Mouse (Mus musculus) embryonic stem cell, embryonic (primary cell): ENCODE results near the gene Gm28036.

ENCODE experiments used
- CTCF ChIA-PET, 4 experiments: fragments of 300-600 bp in 2 of 4; fragments of 350-600 bp in 2 of 4; sonication (Branson Sonifier 250); formaldehyde crosslinking; loops; one replicate each; lab custom pipeline; 2022; ENCODE audit warnings: inconsistent platforms in 2 of 4; lab: Charles Lee
- POLR2A ChIA-PET, 4 experiments: fragments of 300-600 bp in 2 of 4; fragments of 350-600 bp in 2 of 4; sonication (Branson Sonifier 250); formaldehyde crosslinking; loops; one replicate each; lab custom pipeline; 2022; ENCODE audit warnings: antibody characterized with exemption in 4 of 4, inconsistent platforms in 1 of 4; lab: Charles Lee

The Gm28036 gene

GRCm38 (mm10) chr2:156111358-156112079 lies 15.4 kb downstream of the Gm28036 start, which contains the start of the genes Cpne1 and Rbm12:
Gene Cpne1 (minus strand): TSS chr2:156111965.
Gene Rbm12 (minus strand): TSS chr2:156111978.
- POLR2A ChIA-PET: interaction anchor here in 3 of 4 experiments (0.6 to 4.8 kb wide), 102 partner anchors 8 to 503 kb away, joined by 3 to 37 read pairs (median 4); partner anchors contain the start of genes 6430550D23Rik (in 3 of the 3), Cep250 (in 3 of the 3), Ergic3 (in 3 of the 3) and Nfs1 (in 3 of the 3)
- CTCF ChIA-PET: interaction anchor here in 3 of 4 experiments (0.7 to 2.0 kb wide), 6 partner anchors 16 to 415 kb away, joined by 3 to 6 read pairs (median 3); partner anchors contain the start of genes Nfs1 (in 1 of the 3) and Romo1 (in 1 of the 3)

- ChIA-PET POLR2A (interaction anchor here in 3 of 4 experiments (0.5 to 4.8 kb wide), 62 partner anchors 9 to 727 kb away, joined by 3 to 37 read pairs (median 5); partner anchors contain the start of genes 6430550D23Rik (in 3 of the 3), Ergic3 (in 3 of the 3), Gm28036 (in 2 of the 3) and Nfs1 (in 2 of the 3)), CTCF (interaction anchor here in 2 of 4 experiments (0.6 to 2.0 kb wide), 4 partner anchors 23 to 659 kb away, joined by 3 to 6 read pairs (median 4); no protein-coding TSS in a partner anchor)
Measured at GRCm38 (mm10) chr2:156110627-156111357, 16.1 kb downstream of the Gm28036 start.

- ChIA-PET POLR2A (interaction anchor here in 2 of 4 experiments (1.1 to 7.3 kb wide), 10 partner anchors 9 to 166 kb away, joined by 3 to 68 read pairs (median 4); partner anchors contain the start of genes Cpne1 (in 1 of the 2) and Rbm12 (in 1 of the 2)), CTCF (no interaction called here)
Measured at GRCm38 (mm10) chr2:156091926-156092325, 35.0 kb downstream of the Gm28036 start.

GRCm38 (mm10) chr2:156089799-156090198 lies 37.1 kb downstream of the Gm28036 start:
- CTCF ChIA-PET: no interaction called here
- POLR2A ChIA-PET: interaction anchor here in 2 of 4 experiments (0.6 to 3.6 kb wide), 9 partner anchors 10 to 134 kb away, joined by 3 to 22 read pairs (median 6); partner anchors contain the start of genes Cpne1 (in 2 of the 2), Rbm12 (in 2 of the 2), Cep250 (in 1 of the 2) and Spag4 (in 1 of the 2)

- ChIA-PET POLR2A (interaction anchor here in 2 of 4 experiments (0.6 to 4.5 kb wide), 8 partner anchors 9 to 307 kb away, joined by 3 to 20 read pairs (median 4); partner anchors contain the start of gene Spag4 (in 1 of the 2)), CTCF (no interaction called here)
Measured at GRCm38 (mm10) chr2:156087391-156088110, 39.3 kb downstream of the Gm28036 start.

GRCm38 (mm10) chr2:156084541-156084940 lies 42.4 kb downstream of the Gm28036 start:
- CTCF ChIA-PET: interaction anchor here in 1 of 4 experiments (0.7 kb wide), 1 partner anchor 171 kb away, joined by 3 read pairs; no protein-coding TSS in a partner anchor
- POLR2A ChIA-PET: interaction anchor here in 3 of 4 experiments (0.6 to 4.5 kb wide), 12 partner anchors 9 to 682 kb away, joined by 3 to 20 read pairs (median 4); partner anchors contain the start of genes Cpne1 (in 2 of the 3), Rbm12 (in 2 of the 3) and Spag4 (in 1 of the 3)

GRCm38 (mm10) chr2:156080391-156080790 lies 46.5 kb downstream of the Gm28036 start:
- ChIA-PET POLR2A (interaction anchor here (0.6 to 7.2 kb wide), 8 partner anchors 9 to 326 kb away, joined by 3 to 68 read pairs (median 6); partner anchors contain the start of gene Spag4 (in 2 of the 4)), CTCF (interaction anchor here in 1 of 4 experiments (1.2 kb wide), 1 partner anchor 63 kb away, joined by 4 read pairs; no protein-coding TSS in a partner anchor)

GRCm38 (mm10) chr2:156079674-156080073 lies 47.2 kb downstream of the Gm28036 start:
- POLR2A ChIA-PET: interaction anchor here in 3 of 4 experiments (0.7 to 7.2 kb wide), 12 partner anchors 9 to 74 kb away, joined by 3 to 68 read pairs (median 5); partner anchors contain the start of genes Cpne1 (in 1 of the 3), Rbm12 (in 1 of the 3) and Spag4 (in 1 of the 3)

GRCm38 (mm10) chr2:156079183-156079560 lies 47.7 kb downstream of the Gm28036 start:
- POLR2A ChIA-PET: interaction anchor here in 3 of 4 experiments (0.5 to 7.2 kb wide), 15 partner anchors 8 to 73 kb away, joined by 3 to 68 read pairs (median 4); partner anchors contain the start of genes Cpne1 (in 1 of the 3), Rbm12 (in 1 of the 3) and Spag4 (in 1 of the 3)
- CTCF ChIA-PET: interaction anchor here in 1 of 4 experiments (0.6 kb wide), 1 partner anchor 55 kb away, joined by 3 read pairs; no protein-coding TSS in a partner anchor

More at GRCm38 (mm10) chr2:156079674-156080073, 47.2 kb downstream of the Gm28036 start:
- CTCF ChIA-PET: no interaction called here

- ChIA-PET POLR2A (interaction anchor here in 3 of 4 experiments (0.5 to 7.2 kb wide), 13 partner anchors 8 to 73 kb away, joined by 3 to 68 read pairs (median 3); partner anchors contain the start of genes Cpne1 (in 1 of the 3), Rbm12 (in 1 of the 3) and Spag4 (in 1 of the 3)), CTCF (interaction anchor here in 2 of 4 experiments (0.6 kb wide), 2 partner anchors 54 to 56 kb away, joined by 3 to 7 read pairs; no protein-coding TSS in a partner anchor)
Measured at GRCm38 (mm10) chr2:156078421-156079182, 48.3 kb downstream of the Gm28036 start.

- CTCF ChIA-PET: no interaction called here
- POLR2A ChIA-PET: interaction anchor here in 1 of 4 experiments (0.8 to 7.2 kb wide), 3 partner anchors 10 to 17 kb away, joined by 3 to 68 read pairs (median 5); partner anchors contain the start of gene Spag4
Measured at GRCm38 (mm10) chr2:156077461-156077860, 49.4 kb downstream of the Gm28036 start.

GRCm38 (mm10) chr2:156073725-156074124 lies 53.2 kb downstream of the Gm28036 start:
- ChIA-PET CTCF (no interaction called here), POLR2A (interaction anchor here in 2 of 4 experiments (0.6 to 1.3 kb wide), 3 partner anchors 18 to 797 kb away, joined by 3 read pairs; no protein-coding TSS in a partner anchor)

GRCm38 (mm10) chr2:156071236-156071635 lies 55.7 kb downstream of the Gm28036 start:
- CTCF ChIA-PET: no interaction called here

GRCm38 (mm10) chr2:156067916-156068315 lies 59.0 kb downstream of the Gm28036 start:
- ChIA-PET CTCF (interaction anchor here in 1 of 4 experiments (0.6 kb wide), 1 partner anchor 265 kb away, joined by 3 read pairs; no protein-coding TSS in a partner anchor), POLR2A (interaction anchor here in 2 of 4 experiments (0.7 to 1.7 kb wide), 8 partner anchors 9 to 339 kb away, joined by 3 to 5 read pairs (median 3); partner anchors contain the start of genes Cpne1 (in 1 of the 2), Rbm12 (in 1 of the 2) and Romo1 (in 1 of the 2))

More at GRCm38 (mm10) chr2:156071236-156071635, 55.7 kb downstream of the Gm28036 start:
- POLR2A ChIA-PET: interaction anchor here in 2 of 4 experiments (0.6 to 2.6 kb wide), 13 partner anchors 8 to 690 kb away, joined by 3 to 12 read pairs (median 4); partner anchors contain the start of gene Trpc4ap (in 1 of the 2)

GRCm38 (mm10) chr2:156066126-156066525 lies 60.8 kb downstream of the Gm28036 start:
- ChIA-PET CTCF (interaction anchor here in 2 of 4 experiments (0.5 to 0.9 kb wide), 3 partner anchors 10 to 217 kb away, joined by 3 to 7 read pairs (median 3); no protein-coding TSS in a partner anchor), POLR2A (interaction anchor here in 3 of 4 experiments (0.7 to 2.6 kb wide), 25 partner anchors 10 to 110 kb away, joined by 3 to 11 read pairs (median 4); partner anchors contain the start of genes Cep250 (in 2 of the 3), Cpne1 (in 2 of the 3), Rbm12 (in 2 of the 3) and 6430550D23Rik (in 1 of the 3))
